Mouse (Mus musculus): ENCODE measurements at regions not wholly inside any gene's neighbourhood (a gene's known extent, or its start where the extent isn't known, plus 50 kb on each side); places are given as distances from the start of the nearest gene placed in this dataset.

GRCm38 (mm10) chr9:59226361-59226760 is 65.0 kb upstream of the Adpgk start:
- TF ChIP-seq CTCF (conservative IDR thresholded peaks at IDR 0.05; ENCODE audit: insufficient read depth, insufficient read length, low read depth, low read length) (no peak), POLR2A (IDR thresholded peaks at IDR 0.05; ENCODE audit: low read depth, low read length) (no peak)

All from kidney, adult 2 months (tissue).